Mouse (Mus musculus): ENCODE data around the gene Magi3.
A peak's percentile ranks its signal among the peaks of the same experiment; 100 is the strongest.

Gene Magi3

GRCm38 (mm10) chr3:104189823-104190222, 30.4 kb downstream of the Magi3 start:
- no peak for DNase-seq (ENCODE audit: low spot score in 2 of 2)

GRCm38 (mm10) chr3:104189234-104189633, 30.9 kb downstream of the Magi3 start:
- no peak for DNase-seq (ENCODE audit: low spot score in 2 of 2)

DNA sequence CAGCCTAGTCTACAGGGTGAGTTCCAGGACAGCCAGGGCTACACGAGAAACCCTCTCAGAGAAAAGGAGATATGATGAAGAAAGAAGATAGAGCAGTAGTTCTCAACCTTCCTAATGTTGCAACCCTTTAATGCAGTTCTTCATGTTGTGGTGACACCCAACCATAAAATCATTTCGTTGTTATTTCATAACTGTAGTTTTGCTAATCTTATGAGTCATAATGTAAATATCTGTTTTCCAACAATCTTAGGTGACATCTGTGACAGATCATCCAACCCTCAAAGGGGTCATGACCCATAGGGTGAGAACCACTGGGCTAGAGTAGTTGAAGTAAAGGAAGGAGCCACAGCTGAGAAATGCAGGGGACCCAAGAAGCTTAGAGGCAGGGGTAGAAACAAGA, 35.9 kb downstream of the Magi3 start:
- DNase-seq (ENCODE audit: low spot score in 2 of 2), result no peak

DNA sequence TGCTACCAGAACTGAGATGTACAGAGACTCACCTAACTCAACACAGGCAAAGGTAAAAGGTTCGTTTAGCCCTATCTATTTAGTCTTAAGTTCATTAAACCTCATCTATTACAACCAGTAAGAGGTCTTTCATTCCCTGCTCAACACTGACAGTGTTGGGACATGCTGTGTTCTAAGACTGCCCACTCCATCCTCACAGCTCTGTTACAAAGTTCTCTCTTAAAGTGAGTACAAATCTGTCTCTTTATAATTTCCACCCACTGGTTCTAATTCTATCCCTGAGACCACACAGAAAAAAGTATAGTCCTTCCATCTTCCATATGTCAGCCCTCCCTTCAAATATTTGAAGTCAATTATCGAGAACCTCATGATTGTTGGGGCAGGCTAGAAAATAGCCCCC, 36.5 kb downstream of the Magi3 start:
- no peak for DNase-seq (ENCODE audit: low spot score in 2 of 2)

GRCm38 (mm10) chr3:104182711-104183110, 37.5 kb downstream of the Magi3 start:
- DNase-seq (ENCODE audit: low spot score in 2 of 2), result no peak

DNA sequence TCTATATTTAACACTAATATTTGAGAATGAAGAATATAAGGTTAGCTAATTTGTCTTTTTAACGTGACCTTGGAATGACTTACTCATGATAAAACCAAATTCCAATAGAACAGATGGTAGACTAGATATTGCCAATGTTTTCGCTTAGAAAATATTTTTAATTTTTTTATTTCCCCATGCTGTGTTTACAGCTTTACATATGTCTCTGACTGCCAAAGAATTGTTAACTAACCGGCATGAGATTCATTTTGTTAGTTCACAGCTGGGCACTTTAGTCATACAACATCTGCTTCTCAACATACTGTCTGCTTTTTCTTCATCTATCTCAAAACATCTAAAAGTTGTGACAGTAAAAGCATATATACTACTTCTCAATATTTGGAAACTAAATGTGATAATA, 58.8 kb downstream of the Magi3 start:
- no peak for DNase-seq (ENCODE audit: low spot score in 2 of 2)

DNA sequence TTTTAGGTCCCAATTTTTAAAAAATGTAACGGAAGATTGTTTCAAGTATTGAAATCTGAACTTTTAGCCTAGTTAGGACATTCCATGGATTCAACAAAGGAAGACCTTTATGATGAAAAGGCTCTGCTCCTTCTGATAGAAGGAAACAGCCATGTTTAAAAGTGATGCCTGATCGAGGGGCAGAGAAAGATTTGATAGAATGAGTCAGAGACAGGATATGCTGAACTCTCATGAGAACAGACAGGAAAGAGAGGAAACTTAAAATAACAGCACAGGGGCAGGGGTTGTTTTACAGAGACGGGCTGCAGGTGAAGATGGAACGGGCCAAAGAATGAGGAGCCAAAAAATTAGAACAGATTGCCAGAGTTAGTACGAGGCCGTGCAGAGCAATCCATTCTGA, 59.6 kb downstream of the Magi3 start:
- DNase-seq (ENCODE audit: low spot score in 2 of 2), result no peak

GRCm38 (mm10) chr3:104150146-104150545, 70.0 kb downstream of the Magi3 start:
- DNase-seq (ENCODE audit: low spot score in 2 of 2), result no peak

DNA sequence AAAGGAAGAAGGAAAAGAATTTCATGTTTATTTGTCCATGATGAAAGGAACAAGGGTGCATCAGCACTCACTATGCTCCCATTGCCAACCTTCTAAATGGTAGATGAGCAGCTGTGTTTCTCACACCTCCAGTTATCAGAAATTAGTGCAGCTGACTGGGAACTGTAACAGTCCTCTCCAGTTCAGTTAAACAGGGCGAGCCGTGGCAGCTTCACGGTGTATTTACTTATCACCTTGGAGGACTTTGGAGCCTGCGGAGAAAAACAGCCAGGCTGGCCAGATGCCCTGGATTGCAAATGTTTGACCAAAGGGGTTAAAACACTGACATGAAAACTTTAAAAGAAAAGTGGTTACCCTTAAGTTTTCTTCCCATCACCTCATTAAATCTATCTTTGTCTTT, 77.8 kb downstream of the Magi3 start:
- DNase-seq (ENCODE audit: low spot score in 2 of 2), result no peak

GRCm38 (mm10) chr3:104138953-104139450, 81.2 kb downstream of the Magi3 start:
- DNase-seq (ENCODE audit: low spot score in 2 of 2), result no peak

GRCm38 (mm10) chr3:104125628-104126027, 94.5 kb downstream of the Magi3 start:
- DNase-seq (ENCODE audit: low spot score in 2 of 2), result no peak

- DNase-seq (ENCODE audit: low spot score in 2 of 2), result no peak
These were observed 96.3 kb downstream of the Magi3 start for GRCm38 (mm10) chr3:104123846-104124245.

GRCm38 (mm10) chr3:104109478-104109877, 110.7 kb downstream of the Magi3 start:
- DNase-seq (ENCODE audit: low spot score in 2 of 2), result no peak

- DNase-seq (ENCODE audit: low spot score in 2 of 2), result peak; percentile 45 to 64
These were observed 115.2 kb downstream of the Magi3 start for GRCm38 (mm10) chr3:104104942-104105341.

- no peak for DNase-seq (ENCODE audit: low spot score in 2 of 2)
These were observed 118.5 kb downstream of the Magi3 start for GRCm38 (mm10) chr3:104101721-104102120.

DNA sequence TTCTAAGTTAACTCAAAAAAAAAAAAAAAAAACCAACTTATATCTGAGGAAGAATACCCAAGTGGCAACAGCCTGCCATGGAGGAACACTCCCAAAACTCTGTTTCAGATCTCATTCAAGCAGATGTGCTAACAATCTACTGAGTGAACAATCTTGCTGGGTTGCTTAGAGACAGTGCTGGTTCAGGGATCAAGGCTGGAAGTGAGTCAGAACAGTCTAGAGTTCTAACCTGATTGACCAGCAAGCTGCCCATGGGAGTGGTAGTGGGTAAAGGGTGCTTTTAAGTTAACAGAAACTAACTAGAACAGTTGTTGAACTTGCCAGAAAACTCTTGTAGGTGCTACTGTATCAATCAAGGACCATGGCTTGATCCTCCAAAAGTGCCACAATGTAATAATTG, 118.9 kb downstream of the Magi3 start:
- DNase-seq (ENCODE audit: low spot score in 2 of 2), result no peak

- no peak for DNase-seq (ENCODE audit: low spot score in 2 of 2)
These were observed 124.2 kb downstream of the Magi3 start for GRCm38 (mm10) chr3:104095936-104096335.

GRCm38 (mm10) chr3:104094646-104095045, 125.5 kb downstream of the Magi3 start:
- DNase-seq (ENCODE audit: low spot score in 2 of 2), result no peak

DNA sequence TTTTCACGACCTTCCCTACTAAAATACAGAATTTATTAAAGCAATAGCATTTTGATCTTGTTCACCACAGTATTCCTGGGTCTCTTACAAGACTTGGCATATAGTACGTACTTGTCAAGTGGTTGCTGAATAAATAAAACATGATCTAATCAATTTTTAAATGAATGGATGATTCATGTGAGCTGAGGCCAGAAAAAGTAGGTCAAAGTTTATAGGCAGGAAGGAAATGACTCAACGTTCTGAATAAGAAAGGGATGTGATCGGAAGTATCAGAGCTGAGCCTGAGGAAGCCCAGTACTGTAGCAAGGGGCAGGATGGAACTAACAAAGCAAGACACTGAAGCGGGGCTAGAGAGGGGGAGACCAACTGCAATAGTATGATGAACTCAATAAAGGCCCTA, 127.4 kb downstream of the Magi3 start:
- no peak for DNase-seq (ENCODE audit: low spot score in 2 of 2)

GRCm38 (mm10) chr3:104082031-104082430, 138.1 kb downstream of the Magi3 start:
- no peak for DNase-seq (ENCODE audit: low spot score in 2 of 2)

- peak in 1 of 2 experiments; percentile 4 for DNase-seq (ENCODE audit: low spot score in 2 of 2)
These were observed 141.4 kb downstream of the Magi3 start for GRCm38 (mm10) chr3:104078725-104079124.

- DNase-seq (ENCODE audit: low spot score in 2 of 2), result no peak
These were observed 150.8 kb downstream of the Magi3 start for GRCm38 (mm10) chr3:104069395-104069794.

DNA sequence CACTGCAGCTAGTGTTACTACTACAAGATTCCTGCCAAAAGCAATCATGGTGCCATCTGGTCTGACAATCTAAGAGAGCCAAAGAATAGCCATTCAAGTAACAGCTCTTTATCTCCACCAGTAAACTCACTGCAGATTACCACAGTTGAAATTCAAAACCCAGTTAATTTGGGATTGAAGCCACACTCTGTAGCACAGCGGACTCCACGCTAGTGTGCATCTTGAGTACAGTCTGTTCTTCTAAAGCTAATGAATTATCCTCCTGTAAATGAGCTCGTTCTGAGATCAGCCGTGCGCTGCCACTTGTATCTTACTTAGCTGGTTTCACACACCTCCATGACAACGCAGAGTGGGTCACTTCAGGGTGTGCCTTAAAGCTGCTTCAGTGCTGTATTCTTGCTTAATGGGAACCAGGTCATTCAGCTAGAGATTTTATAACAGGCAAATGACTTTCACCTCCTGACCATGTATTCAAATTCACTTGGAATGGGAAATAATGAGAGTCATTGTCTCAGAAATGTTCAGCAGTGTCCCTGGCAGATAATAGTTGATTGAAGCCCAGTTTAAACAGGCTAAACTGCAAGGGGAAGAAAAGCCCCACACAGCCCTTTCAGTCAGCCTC, 161.1 kb downstream of the Magi3 start:
- DNase-seq (ENCODE audit: low spot score in 2 of 2), result no peak

- DNase-seq (ENCODE audit: low spot score in 2 of 2), result no peak
These were observed 187.4 kb downstream of the Magi3 start for GRCm38 (mm10) chr3:104032747-104033146.

Data from thymus, postnatal 10 days (tissue).